ENCODE assay signal across 12 mouse cellular contexts in the genomic region with DNA sequence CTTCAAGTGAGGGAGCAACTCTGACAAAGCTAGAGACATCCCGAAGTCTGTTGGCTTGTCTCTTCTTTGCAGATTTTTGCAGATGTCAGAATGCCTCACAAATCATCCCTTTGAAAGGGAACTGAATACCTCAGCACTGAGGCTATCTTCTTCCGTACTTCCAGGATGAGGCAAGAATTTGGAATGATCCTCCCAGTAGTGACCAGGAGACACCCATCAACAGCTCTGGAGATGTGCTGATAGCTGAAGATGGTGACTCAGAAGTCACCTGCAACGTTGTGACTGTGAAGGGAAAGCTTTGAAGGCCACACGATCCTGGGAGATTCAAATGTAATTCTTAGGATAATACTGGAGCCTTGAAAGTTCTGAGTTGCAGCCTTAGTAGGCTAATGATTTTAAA.
DNase-seq lines count a peak whose midpoint lies in the region.
"Had no signal": no experiment of that assay in that cellular context is flagged by ENCODE, and none has a peak within 500 bp of the region (broad histone marks: within the 10 kb centered on the region; RNA-seq: fewer than 3 reads in every experiment).

No protein-coding gene starts in this region.

- peak; percentile 24 for DNase-seq in gastrocnemius, adult 18-20 months (ENCODE audit: low spot score)
- DNase-seq in gastrocnemius, postnatal 10 days = no peak
- DNase-seq in 3T3-L1 (ENCODE audit: low read depth, low spot score) (peak; percentile 73), MN1 (ENCODE audit: low spot score) (peak; percentile 82)
- DNase-seq in mesoderm, embryonic 11.5 days (ENCODE audit: low read depth, low spot score) = peak; percentile 12
- no peak for DNase-seq in cerebellum, adult 11-12 months
- no peak for DNase-seq in cerebellum, postnatal 4 days (ENCODE audit: low spot score in 2 of 2)
- DNase-seq: adrenal gland, postnatal 25 days; cerebellum, adult 8-10 months; cerebellum, postnatal 14 days; gastrocnemius, postnatal 36 days; kidney, adult 2 months had no signal

Comparison
In these comparisons a context has a peak if more than half of its experiments do, and no peak if none do; other contexts are left out.
1. DNase-seq: peak in gastrocnemius, adult 18-20 months (single experiment), 3T3-L1 (single experiment), MN1 (single experiment) and mesoderm, embryonic 11.5 days (single experiment); none in gastrocnemius, postnatal 10 days (single experiment), cerebellum, adult 11-12 months (single experiment) and cerebellum, postnatal 4 days (0 of 2).